Mouse (Mus musculus): ENCODE results near the gene Actl11.

The Actl11 gene

GRCm38 (mm10) chr9:107919441-107919840 is 8.8 kb upstream of the Actl11 start:
- DNase-seq (ENCODE audit: low spot score in 2 of 2) = no peak

GRCm38 (mm10) chr9:107923021-107923420 is 5.2 kb upstream of the Actl11 start:
- DNase-seq (ENCODE audit: low spot score in 2 of 2) = peak in 1 of 2 experiments; percentile 24

GRCm38 (mm10) chr9:107923956-107924355 is 4.3 kb upstream of the Actl11 start:
- DNase-seq (ENCODE audit: low spot score in 2 of 2) = no peak

GRCm38 (mm10) chr9:107925251-107925650 is 3.0 kb upstream of the Actl11 start:
- DNase-seq (ENCODE audit: low spot score in 2 of 2) = no peak

- DNase-seq (ENCODE audit: low spot score in 2 of 2) = no peak
These were observed 1.3 kb upstream of the Actl11 start for GRCm38 (mm10) chr9:107926920-107927420.

DNA sequence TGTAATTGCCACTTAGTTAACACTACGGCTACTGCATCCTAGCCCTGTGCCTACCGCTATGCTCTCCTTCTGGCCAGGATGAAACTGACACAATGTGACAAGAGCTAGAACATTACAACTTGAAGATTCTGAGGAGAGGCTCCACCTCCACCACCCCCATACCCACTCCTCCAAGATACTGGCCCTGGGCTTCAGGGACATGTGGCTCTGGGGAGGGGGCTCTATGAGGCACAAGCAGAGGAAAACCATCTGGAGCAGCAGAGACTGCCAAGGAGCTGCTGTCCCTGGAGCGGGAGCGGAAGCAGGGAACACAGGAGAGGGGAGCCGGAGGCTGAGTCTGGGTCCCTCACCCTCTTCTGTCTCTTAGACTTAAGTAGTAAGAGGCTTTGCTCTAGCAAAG is 520 bp upstream of the Actl11 start:
- no peak for DNase-seq (ENCODE audit: low spot score in 2 of 2)

- no peak for DNase-seq (ENCODE audit: low spot score in 2 of 2)
These were observed 4.0 kb downstream of the Actl11 start for GRCm38 (mm10) chr9:107932221-107932620.

DNA sequence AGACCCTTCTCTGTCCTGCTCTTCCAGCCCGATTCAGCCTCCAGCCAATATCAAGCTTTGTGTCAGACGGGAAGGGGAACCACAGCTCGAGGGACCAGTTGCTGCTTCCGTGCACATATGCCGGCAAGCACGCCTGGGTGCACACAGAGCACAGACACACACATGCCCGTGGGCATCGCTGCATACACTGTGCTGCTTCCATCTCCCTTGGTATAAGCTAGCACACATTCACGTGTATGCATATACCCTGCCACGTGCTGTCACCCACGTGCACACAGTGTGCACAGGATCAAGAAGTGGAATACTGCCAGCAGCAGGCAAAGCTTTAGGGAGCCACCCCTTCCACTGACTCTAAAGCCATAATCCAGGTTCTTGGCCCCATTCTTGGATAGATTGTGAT is 5.9 kb downstream of the Actl11 start:
- no peak for DNase-seq (ENCODE audit: low spot score in 2 of 2)

GRCm38 (mm10) chr9:107935374-107935773 is 7.1 kb downstream of the Actl11 start, which contains the start of gene Camkv:
Gene Camkv, plus strand, starts transcription at chr9:107935674.
- DNase-seq (ENCODE audit: low spot score in 2 of 2) = no peak

DNA sequence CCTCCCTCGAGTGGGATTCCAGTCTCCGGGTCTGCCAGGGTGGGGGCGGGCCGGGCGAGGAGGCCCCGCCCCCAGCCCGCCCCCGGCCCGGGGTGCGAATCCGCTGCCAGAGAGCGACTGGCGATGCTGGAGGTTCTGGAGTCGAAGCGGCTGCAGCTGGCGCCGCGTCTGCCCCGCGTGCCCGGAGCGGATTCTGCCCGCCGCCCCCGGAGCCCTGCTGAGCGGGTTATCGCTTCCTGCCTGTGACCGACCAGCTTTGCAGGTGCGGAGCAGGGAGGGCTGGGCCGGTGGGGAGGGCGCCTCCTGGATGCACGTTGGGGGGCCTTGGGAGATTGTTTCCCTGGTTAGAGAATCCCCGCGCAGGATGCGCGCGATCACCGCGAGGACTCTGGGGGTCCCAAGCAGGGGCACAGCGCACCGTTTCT is 7.5 kb downstream of the Actl11 start:
- DNase-seq (ENCODE audit: low spot score in 2 of 2) = peak in 1 of 2 experiments; percentile 16

- DNase-seq (ENCODE audit: low spot score in 2 of 2) = no peak
These were observed 8.1 kb downstream of the Actl11 start for GRCm38 (mm10) chr9:107936215-107936822.

DNA sequence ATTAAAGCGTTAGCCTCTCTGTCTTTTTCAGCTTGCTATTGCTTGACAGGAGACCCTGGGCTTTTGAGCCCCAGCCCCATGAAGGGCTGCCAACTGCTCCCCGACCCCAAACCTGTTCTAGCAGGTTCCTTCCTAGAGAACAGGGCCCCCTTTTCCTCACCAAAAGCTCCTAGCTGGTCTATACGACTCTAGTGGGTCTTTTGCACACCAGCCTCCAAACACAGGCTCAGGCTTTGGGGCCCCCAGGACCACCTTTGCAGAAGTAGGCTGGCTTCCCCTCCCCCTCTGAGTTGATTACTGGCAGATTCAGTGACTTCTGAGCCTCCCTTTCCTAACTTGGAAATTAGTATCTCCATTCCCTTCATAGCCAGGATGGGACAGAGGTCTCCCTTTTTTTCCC is 8.6 kb downstream of the Actl11 start:
- no peak for DNase-seq (ENCODE audit: low spot score in 2 of 2)

- no peak for DNase-seq (ENCODE audit: low spot score in 2 of 2)
These were observed 19.2 kb downstream of the Actl11 start for GRCm38 (mm10) chr9:107947241-107948194.

DNA sequence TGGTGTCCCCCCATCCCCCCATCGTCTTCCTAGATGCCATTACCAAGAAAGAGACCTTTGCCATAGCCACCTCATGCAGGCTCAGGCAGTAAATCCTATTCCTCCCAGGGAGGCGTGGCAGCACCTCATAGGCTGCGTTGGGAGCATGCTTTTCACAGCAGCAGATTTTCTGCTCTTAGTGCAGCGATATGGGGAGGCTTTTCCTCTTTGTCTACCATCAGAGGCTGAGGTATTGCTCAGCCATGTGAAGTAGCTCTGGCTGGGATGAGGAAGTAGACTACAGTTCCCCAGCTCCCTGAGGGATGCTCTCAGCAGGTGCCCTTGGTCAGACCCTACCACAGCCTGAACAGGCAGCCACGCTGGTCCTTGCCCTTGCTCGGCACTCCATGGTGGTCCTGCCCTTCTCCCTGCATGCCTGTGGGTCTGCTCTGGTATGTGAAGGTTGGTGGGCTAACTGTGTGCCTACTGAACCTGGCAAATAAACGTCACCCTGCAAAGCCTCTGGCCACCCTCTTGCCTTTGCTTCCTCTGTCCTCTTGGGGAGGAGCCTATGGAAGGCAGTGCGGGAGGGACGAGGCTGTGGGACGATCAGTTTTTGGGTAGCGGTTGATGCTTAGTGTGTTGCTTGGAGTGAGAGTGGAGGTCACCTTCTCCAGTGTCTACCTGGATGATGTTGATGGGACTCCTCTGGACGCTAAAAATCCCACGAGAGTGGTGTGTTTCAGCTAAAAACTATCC is 21.1 kb downstream of the Actl11 start:
- no peak for DNase-seq (ENCODE audit: low spot score in 2 of 2)

DNA sequence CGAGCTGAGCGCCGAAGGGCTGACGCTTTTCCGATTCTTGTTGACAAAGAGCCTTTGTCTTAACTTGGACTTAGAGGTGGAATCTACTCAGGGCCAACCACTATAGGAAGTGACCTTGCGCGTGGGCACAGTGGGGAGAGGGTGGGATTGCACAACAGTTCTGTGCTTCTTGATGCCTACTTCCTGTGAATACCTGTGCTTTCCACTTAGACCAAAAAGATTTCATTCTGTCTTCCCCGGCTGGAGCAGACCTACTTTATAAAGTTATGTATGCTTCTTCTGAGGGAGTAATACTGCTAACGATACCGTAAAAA is 21.6 kb downstream of the Actl11 start, which contains the start of gene Traip:
TSS of gene Traip (plus strand) at position 215 of the 314 bp plus-strand sequence.
- DNase-seq (ENCODE audit: low spot score in 2 of 2) = no peak

- peak; percentile 78 to 83 for DNase-seq (ENCODE audit: low spot score in 2 of 2)
These were observed 22.4 kb downstream of the Actl11 start for GRCm38 (mm10) chr9:107950460-107951355.

- DNase-seq (ENCODE audit: low spot score in 2 of 2) = no peak
These were observed 27.5 kb downstream of the Actl11 start for GRCm38 (mm10) chr9:107955613-107956289.

DNA sequence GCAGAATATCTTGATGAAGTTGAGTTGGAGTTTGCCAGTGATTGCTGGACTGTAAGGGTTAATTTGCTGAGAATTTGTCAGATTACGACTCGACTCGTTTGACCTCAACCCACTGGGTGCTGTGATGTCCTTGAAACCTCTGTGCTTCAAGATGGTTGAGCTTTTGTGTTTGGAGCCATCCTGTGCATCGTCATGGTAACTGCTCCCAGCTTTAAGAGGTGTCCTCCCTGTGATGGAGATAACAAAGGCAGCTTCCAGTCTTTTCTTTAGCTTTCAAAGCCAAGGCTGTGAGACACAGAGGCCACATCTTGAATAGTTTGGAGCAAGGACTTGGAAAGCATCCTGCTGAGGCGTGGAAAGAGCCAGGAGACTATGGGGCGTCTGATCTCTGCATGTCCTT is 28.9 kb downstream of the Actl11 start:
- no peak for DNase-seq (ENCODE audit: low spot score in 2 of 2)

DNA sequence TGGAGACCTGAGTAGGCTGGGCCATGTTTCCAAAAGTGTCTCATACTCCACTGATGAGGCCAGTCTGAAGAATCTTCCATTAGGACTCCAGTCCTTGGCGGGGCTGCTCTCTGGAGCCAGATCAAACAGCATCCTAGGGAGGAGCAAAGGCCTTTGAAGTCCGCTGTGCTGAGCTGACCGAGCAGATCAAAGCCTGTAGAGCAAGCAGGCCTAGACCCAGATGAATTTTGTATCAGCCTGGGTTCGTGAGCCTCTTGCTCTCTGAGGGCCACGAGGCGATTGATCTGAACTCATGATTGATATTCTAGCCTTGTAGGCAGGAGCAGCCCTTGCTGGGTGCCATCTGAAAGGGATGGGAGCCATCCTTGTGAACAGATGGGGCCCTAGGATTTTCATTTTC is 31.6 kb downstream of the Actl11 start:
- DNase-seq (ENCODE audit: low spot score in 2 of 2) = no peak

GRCm38 (mm10) chr9:107960928-107961327 is 32.7 kb downstream of the Actl11 start:
- no peak for DNase-seq (ENCODE audit: low spot score in 2 of 2)

Data from spleen, postnatal 14 days (tissue).